Mouse (Mus musculus): ENCODE data around the gene Filip1l. TPM values are rescaled to one million over a fixed set of nuclear protein-coding genes. Genes with fewer than 3 reads are reported as not detected.

The Filip1l gene
- polyA plus RNA-seq, 1 experiment: 138 TPM

GRCm38 (mm10) chr16:57469301-57469700 is 116.4 kb downstream of the Filip1l start:
- H3K4me1 ChIP-seq (ENCODE audit: control insufficient read depth, insufficient read depth, low read length): peaks cover 4% of the 10 kb centered on the region; the same call in 1 of the 2 replicates

DNA sequence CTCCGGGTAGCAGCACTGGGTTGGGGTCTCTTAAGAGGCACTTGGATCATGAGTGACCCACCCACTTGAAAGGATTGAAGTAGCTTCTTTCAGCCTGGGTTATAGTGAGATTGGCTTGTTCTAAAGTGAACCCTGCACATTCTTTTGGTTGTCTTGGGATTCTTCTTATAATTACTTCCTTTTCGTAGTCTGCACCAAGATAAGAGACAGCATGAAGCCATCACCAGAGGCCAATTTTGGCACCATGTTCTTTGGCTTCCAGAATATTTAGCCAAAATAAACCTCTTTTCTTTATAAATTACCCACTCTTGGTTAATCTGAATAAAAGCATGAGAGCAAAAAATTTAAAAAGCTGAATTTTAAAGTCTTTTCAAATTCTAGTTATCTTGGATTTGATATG is 117.0 kb downstream of the Filip1l start:
- TF ChIP-seq POLR2A (IDR thresholded peaks at IDR 0.05; ENCODE audit: low read depth, low read length) (no peak), CTCF (IDR thresholded peaks at IDR 0.05; ENCODE audit: borderline replicate concordance, insufficient read depth, low read length) (no peak)
- peaks cover 4% of the 10 kb centered on the region; the same call in 1 of the 2 replicates for H3K4me1 ChIP-seq (ENCODE audit: control insufficient read depth, insufficient read depth, low read length)
- no peak overlapping the region for H3K4me3 ChIP-seq (ENCODE audit: insufficient read depth, low read length)
- H3K27ac ChIP-seq (ENCODE audit: insufficient read depth, low read length): no peak overlapping the region

More at GRCm38 (mm10) chr16:57469301-57469700, 116.4 kb downstream of the Filip1l start:
- TF ChIP-seq CTCF (IDR thresholded peaks at IDR 0.05; ENCODE audit: borderline replicate concordance, insufficient read depth, low read length) (no peak), POLR2A (IDR thresholded peaks at IDR 0.05; ENCODE audit: low read depth, low read length) (no peak)
- Histone ChIP-seq H3K27ac (ENCODE audit: insufficient read depth, low read length) (no peak overlapping the region), H3K4me3 (ENCODE audit: insufficient read depth, low read length) (no peak overlapping the region)

DNA sequence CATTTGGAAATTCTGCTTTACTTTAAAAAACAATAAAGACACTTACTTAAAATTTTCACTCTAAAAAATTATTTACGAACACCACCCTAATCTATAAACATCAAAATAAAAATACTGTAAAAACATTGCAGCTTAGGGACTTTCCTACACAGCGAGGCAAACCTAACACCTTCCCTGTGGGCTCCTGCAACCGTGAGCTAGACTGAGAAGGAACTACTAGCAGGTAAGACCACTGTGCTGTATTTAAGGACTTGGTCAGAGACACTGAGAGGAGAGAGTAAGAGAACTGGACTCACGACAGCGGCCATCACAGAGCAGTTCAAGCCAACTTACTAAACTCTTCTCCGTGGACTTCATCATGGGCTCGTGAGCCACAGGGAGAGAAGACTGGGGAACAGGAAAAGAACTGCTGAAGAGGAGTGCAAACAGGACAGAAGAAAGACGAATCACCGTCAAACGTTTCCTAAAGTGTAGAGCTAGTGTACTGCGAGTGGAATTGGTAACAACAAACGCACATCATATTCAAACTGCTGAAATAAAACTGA is 117.5 kb downstream of the Filip1l start:
- Histone ChIP-seq H3K4me3 (ENCODE audit: insufficient read depth, low read length) (no peak overlapping the region), H3K27ac (ENCODE audit: insufficient read depth, low read length) (no peak overlapping the region), H3K4me1 (ENCODE audit: control insufficient read depth, insufficient read depth, low read length) (peaks cover 4% of the 10 kb centered on the region; the same call in 1 of the 2 replicates)
- no peak for TF ChIP-seq CTCF (IDR thresholded peaks at IDR 0.05; ENCODE audit: borderline replicate concordance, insufficient read depth, low read length)
- no peak for TF ChIP-seq POLR2A (IDR thresholded peaks at IDR 0.05; ENCODE audit: low read depth, low read length)

- Histone ChIP-seq H3K4me3 (ENCODE audit: insufficient read depth, low read length) (no peak overlapping the region), H3K4me1 (ENCODE audit: control insufficient read depth, insufficient read depth, low read length) (peaks cover 4% of the 10 kb centered on the region; the same call in 1 of the 2 replicates), H3K27ac (ENCODE audit: insufficient read depth, low read length) (no peak overlapping the region)
- TF ChIP-seq POLR2A (IDR thresholded peaks at IDR 0.05; ENCODE audit: low read depth, low read length) (no peak), CTCF (IDR thresholded peaks at IDR 0.05; ENCODE audit: borderline replicate concordance, insufficient read depth, low read length) (no peak)
Measured at GRCm38 (mm10) chr16:57471071-57471470, 118.2 kb downstream of the Filip1l start.

DNA sequence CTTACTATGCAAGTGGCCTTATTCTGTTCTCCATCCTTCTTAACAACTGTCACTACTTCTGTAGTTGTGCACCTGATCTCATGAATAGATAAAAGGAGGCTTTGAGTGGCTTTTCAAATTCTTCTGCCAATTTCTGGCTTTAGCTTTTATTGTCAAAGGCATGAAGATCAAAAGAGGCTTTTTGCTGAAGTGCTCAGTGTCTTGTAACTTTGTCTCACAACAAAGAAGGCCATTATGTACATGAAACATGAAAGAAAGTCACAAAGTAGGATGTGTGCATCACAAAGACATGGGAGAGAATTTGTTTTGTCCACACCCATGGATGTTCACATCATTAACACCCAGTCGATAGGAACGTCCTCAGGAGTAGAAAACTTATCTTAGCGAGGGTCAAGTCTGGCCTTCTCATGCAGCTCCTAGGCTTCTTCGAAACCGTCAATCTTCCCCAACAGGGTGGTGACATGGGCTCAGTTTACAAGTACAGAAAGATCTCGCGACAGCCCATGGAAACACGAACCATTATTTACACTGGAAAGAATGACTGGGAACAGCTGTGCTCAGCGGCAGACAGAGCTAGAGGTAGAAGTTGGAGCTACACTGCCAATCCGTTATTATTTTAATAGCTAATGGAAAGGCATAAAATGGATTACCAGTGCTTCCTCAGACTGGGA is 120.7 kb downstream of the Filip1l start:
- no peak overlapping the region for H3K27ac ChIP-seq (ENCODE audit: insufficient read depth, low read length)
- TF ChIP-seq CTCF (IDR thresholded peaks at IDR 0.05; ENCODE audit: borderline replicate concordance, insufficient read depth, low read length) (no peak), POLR2A (IDR thresholded peaks at IDR 0.05; ENCODE audit: low read depth, low read length) (no peak)
- no peak overlapping the region for H3K4me3 ChIP-seq (ENCODE audit: insufficient read depth, low read length)
- no peaks in the 10 kb centered on the region; the same call in 1 of the 2 replicates for H3K4me1 ChIP-seq (ENCODE audit: control insufficient read depth, insufficient read depth, low read length)

- H3K4me3 ChIP-seq (ENCODE audit: insufficient read depth, low read length): no peak overlapping the region
- 0 out of 2 replicates have a peak, but pooled peaks cover 2% of the 10 kb centered on the region for H3K4me1 ChIP-seq (ENCODE audit: control insufficient read depth, insufficient read depth, low read length)
- TF ChIP-seq POLR2A (IDR thresholded peaks at IDR 0.05; ENCODE audit: low read depth, low read length) (no peak), CTCF (IDR thresholded peaks at IDR 0.05; ENCODE audit: borderline replicate concordance, insufficient read depth, low read length) (no peak)
- H3K27ac ChIP-seq (ENCODE audit: insufficient read depth, low read length): peak overlapping the region; percentile 3; the same call in 1 of the 2 replicates
Measured at GRCm38 (mm10) chr16:57478451-57478850, 125.6 kb downstream of the Filip1l start.

GRCm38 (mm10) chr16:57479776-57480175 is 126.9 kb downstream of the Filip1l start:
- H3K4me3 ChIP-seq (ENCODE audit: insufficient read depth, low read length): no peak overlapping the region
- no peak for TF ChIP-seq CTCF (IDR thresholded peaks at IDR 0.05; ENCODE audit: borderline replicate concordance, insufficient read depth, low read length)
- TF ChIP-seq POLR2A (IDR thresholded peaks at IDR 0.05; ENCODE audit: low read depth, low read length): no peak
- H3K4me1 ChIP-seq (ENCODE audit: control insufficient read depth, insufficient read depth, low read length): 0 out of 2 replicates have a peak, but pooled peaks cover 2% of the 10 kb centered on the region
- H3K27ac ChIP-seq (ENCODE audit: insufficient read depth, low read length): no peak overlapping the region

GRCm38 (mm10) chr16:57482264-57482663 is 129.4 kb downstream of the Filip1l start:
- Histone ChIP-seq H3K4me3 (ENCODE audit: insufficient read depth, low read length) (no peak overlapping the region), H3K4me1 (ENCODE audit: control insufficient read depth, insufficient read depth, low read length) (peaks cover 6% of the 10 kb centered on the region; the same call in 1 of the 2 replicates), H3K27ac (ENCODE audit: insufficient read depth, low read length) (no peak overlapping the region)
- no peak for TF ChIP-seq POLR2A (IDR thresholded peaks at IDR 0.05; ENCODE audit: low read depth, low read length)
- TF ChIP-seq CTCF (IDR thresholded peaks at IDR 0.05; ENCODE audit: borderline replicate concordance, insufficient read depth, low read length): no peak

GRCm38 (mm10) chr16:57482911-57483310 is 130.0 kb downstream of the Filip1l start:
- Histone ChIP-seq H3K4me1 (ENCODE audit: control insufficient read depth, insufficient read depth, low read length) (peaks cover 6% of the 10 kb centered on the region; the same call in 1 of the 2 replicates), H3K4me3 (ENCODE audit: insufficient read depth, low read length) (no peak overlapping the region), H3K27ac (ENCODE audit: insufficient read depth, low read length) (no peak overlapping the region)
- TF ChIP-seq POLR2A (IDR thresholded peaks at IDR 0.05; ENCODE audit: low read depth, low read length): no peak
- no peak for TF ChIP-seq CTCF (IDR thresholded peaks at IDR 0.05; ENCODE audit: borderline replicate concordance, insufficient read depth, low read length)

DNA sequence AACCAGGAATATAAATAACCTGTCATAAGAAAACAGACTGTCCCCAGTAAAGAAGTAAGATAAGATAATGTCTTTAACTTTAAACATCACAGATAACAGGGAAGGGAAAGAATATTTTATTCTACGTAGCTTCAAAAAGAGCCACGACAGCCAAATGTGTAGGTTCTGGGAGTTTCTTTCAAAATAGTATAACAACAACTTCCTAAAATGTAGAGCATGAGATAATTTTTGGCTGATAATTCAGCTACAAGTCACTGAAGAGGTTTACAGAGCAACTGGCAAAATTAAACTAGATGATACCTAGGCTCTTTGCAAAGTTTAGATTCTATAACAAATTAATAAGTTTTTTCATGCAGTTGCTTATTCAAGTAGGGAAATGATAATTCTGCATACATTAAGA is 130.6 kb downstream of the Filip1l start:
- no peak for TF ChIP-seq POLR2A (IDR thresholded peaks at IDR 0.05; ENCODE audit: low read depth, low read length)
- no peak for TF ChIP-seq CTCF (IDR thresholded peaks at IDR 0.05; ENCODE audit: borderline replicate concordance, insufficient read depth, low read length)

More for the DNA sequence above, 130.6 kb downstream of the Filip1l start:
- no peak overlapping the region for H3K27ac ChIP-seq (ENCODE audit: insufficient read depth, low read length)
- H3K4me1 ChIP-seq (ENCODE audit: control insufficient read depth, insufficient read depth, low read length): peaks cover 6% of the 10 kb centered on the region; the same call in 1 of the 2 replicates
- no peak overlapping the region for H3K4me3 ChIP-seq (ENCODE audit: insufficient read depth, low read length)
